In genomic region chr16:32660557-32661321, GRCm38 (mm10) we compare ENCODE assay signal across 8 mouse cellular contexts. TPM values are rescaled to one million over a fixed set of nuclear protein-coding genes. Genes with fewer than 3 reads are reported as not detected.
A peak's percentile ranks its signal among the peaks of the same experiment; 100 is the strongest.
DNase-seq lines count a peak whose midpoint lies in the region; ATAC-seq and TF ChIP-seq lines count a peak whose summit lies in the region.

No protein-coding gene starts in this region.

- H3K27ac ChIP-seq in cerebellum, adult 2 months (ENCODE audit: insufficient read depth, low read length): peak overlapping the region; percentile 66
- H3K27ac ChIP-seq in gastrocnemius, adult 2 months: peak overlapping the region; percentile 97
- H3K27ac ChIP-seq in hindbrain, embryonic 14.5 days: peak overlapping the region; percentile 88
- peak overlapping the region; percentile 96 for H3K27ac ChIP-seq in stomach, embryonic 16.5 days (ENCODE audit: low read length)

- peak; percentile 38 to 63 for DNase-seq in adrenal gland, adult 18-20 months (ENCODE audit: low spot score in 2 of 2)
- DNase-seq in cerebellum, adult 2 months: peak; percentile 84 to 85
- peak; percentile 92 for DNase-seq in gastrocnemius, adult 2 months
- peak; percentile 77 for DNase-seq in hindbrain, embryonic 14.5 days (ENCODE audit: low spot score)
- peak; percentile 49 to 56 for DNase-seq in layer of hippocampus, postnatal 25 days (ENCODE audit: extremely low spot score in 1 of 2, low spot score in 1 of 2)
- peak; percentile 70 for DNase-seq in lung, postnatal 25 days (ENCODE audit: low spot score)
- DNase-seq in thymus, adult 18-20 months: no peak

- peak overlapping the region; percentile 53 for H3K9ac ChIP-seq in hindbrain, embryonic 14.5 days
- peak overlapping the region; percentile 68 for H3K9ac ChIP-seq in stomach, embryonic 16.5 days (ENCODE audit: low read length)

- H3K4me3 ChIP-seq in cerebellum, adult 2 months (replicated peaks; ENCODE audit: insufficient read depth, low read depth, low read length): peak overlapping the region; percentile 56
- peak overlapping the region; percentile 82 for H3K4me3 ChIP-seq in gastrocnemius, adult 2 months
- H3K4me3 ChIP-seq in hindbrain, embryonic 14.5 days (replicated peaks; ENCODE audit: low read length): peak overlapping the region; percentile 19; the same call in 1 of the 2 replicates
- H3K4me3 ChIP-seq in stomach, embryonic 16.5 days (replicated peaks; ENCODE audit: low read length): peak overlapping the region; percentile 30

- H3K4me1 ChIP-seq in cerebellum, adult 2 months (ENCODE audit: control insufficient read depth, insufficient read depth, low read length): peaks cover 43% of the 10 kb centered on the region
- H3K4me1 ChIP-seq in hindbrain, embryonic 14.5 days (replicated peaks; ENCODE audit: control insufficient read depth, insufficient read depth, low read length): peaks cover 55% of the 10 kb centered on the region
- peaks cover 71% of the 10 kb centered on the region for H3K4me1 ChIP-seq in stomach, embryonic 16.5 days (ENCODE audit: control insufficient read depth, insufficient read depth, low read length)

- intact Hi-C loops in gastrocnemius, adult 2 months (cut with DNase I): no loop called here

- ATAC-seq in hindbrain, embryonic 14.5 days (ENCODE audit: low FRiP score): peak; percentile 75
- peak; percentile 80 for ATAC-seq in stomach, embryonic 16.5 days (ENCODE audit: insufficient read depth, low FRiP score)

- peak overlapping the region; percentile 51 for H3K4me2 ChIP-seq in hindbrain, embryonic 14.5 days (replicated peaks)
- H3K4me2 ChIP-seq in stomach, embryonic 16.5 days (ENCODE audit: low read depth, low read length): peak overlapping the region; percentile 50

- 0% methylated on average over 10 of the region's 10 CpGs for WGBS in cerebellum, adult 2 months
- WGBS in hindbrain, embryonic 14.5 days: 18% methylated on average over 10 of the region's 10 CpGs
- 15% methylated on average over 10 of the region's 10 CpGs for WGBS in stomach, embryonic 16.5 days

- H3K36me3 ChIP-seq in hindbrain, embryonic 14.5 days (replicated peaks; ENCODE audit: control insufficient read depth, insufficient read depth): 0 out of 2 replicates have a peak, but pooled peaks cover 7% of the 10 kb centered on the region
- no peaks in the 10 kb centered on the region for H3K36me3 ChIP-seq in stomach, embryonic 16.5 days (ENCODE audit: control insufficient read depth, insufficient read depth, low read length)

- H3K27me3 ChIP-seq in cerebellum, adult 2 months (ENCODE audit: control insufficient read depth, insufficient read depth, low read length): no peaks in the 10 kb centered on the region
- no peaks in the 10 kb centered on the region for H3K27me3 ChIP-seq in hindbrain, embryonic 14.5 days (ENCODE audit: control insufficient read depth, insufficient read depth, low read length)
- no peaks in the 10 kb centered on the region for H3K27me3 ChIP-seq in stomach, embryonic 16.5 days (ENCODE audit: control insufficient read depth, insufficient read depth, low read length)

- no peaks in the 10 kb centered on the region for H3K9me3 ChIP-seq in hindbrain, embryonic 14.5 days (ENCODE audit: control insufficient read depth, low read length)
- H3K9me3 ChIP-seq in stomach, embryonic 16.5 days (replicated peaks; ENCODE audit: control insufficient read depth, low read length): no peaks in the 10 kb centered on the region

- no peak for TF ChIP-seq CTCF in cerebellum, adult 2 months (IDR thresholded peaks at IDR 0.05; ENCODE audit: borderline replicate concordance, insufficient read depth, low read depth, low read length)
- TF ChIP-seq CTCF in gastrocnemius, adult 2 months (IDR thresholded peaks at IDR 0.05): no peak

- 0 out of 2 replicates have a peak, but pooled peaks have one; percentile 19 for TF ChIP-seq POLR2A in cerebellum, adult 2 months (IDR thresholded peaks at IDR 0.05; ENCODE audit: borderline replicate concordance, insufficient read depth, low read length)

RNA-seq across cellular contexts. Expression of gene Tnk2, which starts 17.1 kb away (rescaled TPM):
- 10 to 100 TPM; 29.9 to 33.1 TPM for total RNA-seq in adrenal gland, adult 18-20 months (2021)
- 238 and 239 TPM in 2 replicates for polyA plus RNA-seq in cerebellum, adult 2 months (2012; rRNA removed)
- total RNA-seq in gastrocnemius, adult 2 months (2021): 10 to 100 TPM; 48.4 to 54.4 TPM
- polyA plus RNA-seq in hindbrain, embryonic 14.5 days (2014; fragmentation: Nextera tagmentation; extraction: Ambion mirVana): 17.4 and 20.0 TPM in 2 replicates
- 100 to 1,000 TPM; 163 to 165 TPM for total RNA-seq in layer of hippocampus, postnatal 25 days (2021)
- 10.6 TPM in 2 replicates for polyA plus RNA-seq in stomach, embryonic 16.5 days (2015; fragmentation: Nextera tagmentation; extraction: Ambion mirVana)

RNA-seq across cellular contexts. Expression of gene Tfrc, which starts 52.0 kb away (rescaled TPM):
- total RNA-seq in adrenal gland, adult 18-20 months (2021): 10 to 100 TPM; 19.8 to 34.3 TPM
- polyA plus RNA-seq in cerebellum, adult 2 months (2012; rRNA removed): 76.7 and 82.5 TPM in 2 replicates
- 100 to 1,000 TPM in 1 of 2 experiments, 10 to 100 TPM in 1; 77.4 to 174 TPM for total RNA-seq in gastrocnemius, adult 2 months (2021)
- 54.0 and 65.1 TPM in 2 replicates for polyA plus RNA-seq in hindbrain, embryonic 14.5 days (2014; fragmentation: Nextera tagmentation; extraction: Ambion mirVana)
- total RNA-seq in layer of hippocampus, postnatal 25 days (2021): 10 to 100 TPM; 59.3 to 67.3 TPM
- 68.3 and 69.7 TPM in 2 replicates for polyA plus RNA-seq in stomach, embryonic 16.5 days (2015; fragmentation: Nextera tagmentation; extraction: Ambion mirVana)

Comparison
In these comparisons a context has a peak if more than half of its experiments do, and no peak if none do; other contexts are left out.
1. DNase-seq: peak in adrenal gland, adult 18-20 months (2 of 2), cerebellum, adult 2 months (2 of 2), gastrocnemius, adult 2 months (single experiment), hindbrain, embryonic 14.5 days (single experiment), layer of hippocampus, postnatal 25 days (2 of 2) and lung, postnatal 25 days (single experiment); none in thymus, adult 18-20 months (0 of 2).
2. H3K4me3 ChIP-seq: peak in every context shown above with its lines; median percentile 82 in gastrocnemius, adult 2 months; 56 in cerebellum, adult 2 months; 30 in stomach, embryonic 16.5 days; 19 in hindbrain, embryonic 14.5 days.
3. Peak in every context shown above with its lines, with median percentiles within 50 percentile points of each other: H3K27ac ChIP-seq.